Mouse (Mus musculus): Measurements from ENCODE around the gene Gm10447. TPM values are rescaled to one million over a fixed set of nuclear protein-coding genes. Genes with fewer than 3 reads are reported as not detected.

Gm10447 gene
- under 1 TPM; 0.36 to 0.51 TPM for total RNA-seq (2021)
- long read RNA-seq, experiment 1, result 0 reads
- long read RNA-seq, experiment 2, partial matches to known transcripts, result 0 of 1 reads
- long read RNA-seq, experiment 2, other reads (novel, unspliced or antisense), result 0 of 1 reads

DNA sequence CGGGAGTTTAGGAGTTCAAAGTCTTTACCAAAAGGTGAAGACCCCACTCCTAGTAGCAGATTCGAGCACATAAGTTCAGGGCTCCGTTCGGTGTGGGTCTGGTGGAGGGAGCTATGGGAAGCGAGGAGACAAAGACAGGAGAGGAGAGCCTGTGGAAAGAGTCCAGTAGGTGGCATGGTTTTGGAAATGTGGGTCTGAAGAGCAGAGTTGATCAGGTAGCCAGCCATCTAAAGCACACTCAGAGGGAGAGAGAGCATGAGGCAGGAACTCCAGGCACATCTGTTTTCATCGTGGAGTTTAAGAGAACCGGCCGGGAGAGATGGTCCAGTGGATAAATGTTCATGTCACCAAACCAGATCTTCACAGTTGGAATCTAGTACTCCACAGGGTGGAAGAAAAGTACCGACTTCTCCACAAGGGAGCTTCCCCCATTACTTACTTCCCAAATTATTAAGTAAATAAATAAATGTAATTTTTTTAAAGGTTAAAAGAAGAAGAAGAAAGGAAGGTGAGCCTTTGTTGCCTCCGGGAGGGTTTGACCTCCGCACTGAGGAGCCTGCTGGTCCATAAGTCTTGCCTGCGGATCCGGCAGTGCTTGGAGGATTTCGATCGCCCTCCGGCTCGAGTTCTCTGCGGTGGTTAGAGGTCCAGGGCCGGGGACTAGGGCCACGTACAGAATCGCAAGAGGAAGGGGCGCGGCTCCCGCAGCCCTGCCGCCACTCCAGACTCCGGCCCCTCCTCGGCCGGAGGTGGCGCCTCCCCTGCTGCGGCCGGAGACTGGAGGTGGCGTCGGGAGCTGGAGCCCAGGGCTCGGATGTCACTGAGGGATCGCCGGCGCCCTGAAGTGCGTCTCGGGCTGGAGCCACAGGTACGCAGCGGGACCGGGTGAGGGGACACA, at the start of gene Gm10447, which contains the start of gene Shroom1:
Gm10447 (minus strand) TSS at position 637 of the 898 bp plus-strand sequence.
Shroom1 (plus strand) TSS at position 732 of the 898 bp plus-strand sequence.
- peak in 1 of 2 experiments; percentile 32 for DNase-seq (ENCODE audit: low spot score in 2 of 2)

DNA sequence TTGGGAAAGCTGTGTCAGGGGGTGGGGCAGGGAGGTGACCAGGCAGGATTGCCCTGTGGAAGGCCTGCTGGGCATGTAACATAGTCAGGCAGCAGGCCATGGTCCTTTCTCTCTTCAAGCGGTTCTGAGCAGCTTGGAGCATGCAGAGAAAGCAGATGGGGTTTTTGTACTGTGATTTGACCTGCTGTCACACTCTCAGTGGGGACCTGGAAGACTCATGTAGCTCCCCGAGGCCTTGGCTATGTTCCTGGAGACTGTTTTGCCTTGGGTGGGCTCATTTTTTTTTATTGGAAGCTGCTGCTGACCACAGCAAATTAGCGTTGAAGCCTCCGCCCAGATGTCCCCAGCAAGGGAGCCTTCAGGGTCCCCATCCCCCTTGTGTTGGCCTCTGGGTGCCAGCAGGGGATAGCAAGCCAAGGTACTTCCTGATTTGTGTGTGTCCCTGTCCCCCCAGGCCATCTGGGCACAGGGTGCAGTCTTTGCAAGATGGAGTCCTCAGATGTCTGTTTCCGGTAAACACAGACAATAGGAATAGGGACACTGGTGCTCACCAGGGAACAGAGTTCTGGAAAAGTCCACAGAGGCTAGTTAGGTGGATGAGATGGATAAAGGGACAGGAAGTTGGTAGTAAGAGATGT, 48.2 kb upstream of the Gm10447 start:
- DNase-seq (ENCODE audit: low spot score in 2 of 2), result no peak

DNA sequence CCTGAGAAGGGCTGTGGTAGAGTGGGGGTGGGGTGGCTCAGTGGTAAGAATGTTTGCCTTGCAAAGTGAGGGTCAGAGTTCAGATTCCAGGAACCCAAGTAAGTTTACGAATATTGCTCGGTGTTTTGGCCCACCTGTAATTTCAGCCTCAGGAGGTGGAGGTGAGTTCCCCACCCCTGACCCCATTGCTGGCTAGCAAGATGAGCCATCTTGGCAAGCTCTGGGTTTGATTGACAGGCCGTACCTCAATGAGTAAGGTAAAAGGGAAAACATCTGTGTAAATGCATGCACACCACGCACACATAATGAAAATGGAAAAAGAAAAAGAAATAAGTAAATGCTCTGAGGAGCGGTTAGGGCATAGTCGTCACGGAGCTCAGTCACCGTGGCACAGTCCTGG, 47.5 kb upstream of the Gm10447 start:
- DNase-seq (ENCODE audit: low spot score in 2 of 2), result no peak

DNA sequence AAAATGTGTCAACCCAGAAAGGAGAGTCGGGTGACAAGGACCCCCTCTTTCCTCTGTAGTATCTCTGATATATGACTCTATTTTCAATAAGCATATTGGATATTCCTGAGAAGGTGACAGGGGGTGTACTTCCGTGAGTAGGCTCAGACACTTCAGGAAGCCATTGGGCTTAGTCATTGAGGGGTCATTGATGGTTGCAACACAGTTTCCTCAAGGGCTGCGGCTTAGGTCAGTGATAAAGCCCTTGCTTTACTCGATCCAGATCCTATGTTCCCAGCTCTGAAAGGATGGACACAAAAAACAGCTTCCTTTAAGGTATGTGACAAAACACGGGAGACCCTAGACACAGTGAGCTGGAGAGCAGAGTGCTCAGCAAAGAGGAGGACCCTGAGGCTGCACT, 46.8 kb upstream of the Gm10447 start:
- no peak for DNase-seq (ENCODE audit: low spot score in 2 of 2)

DNA sequence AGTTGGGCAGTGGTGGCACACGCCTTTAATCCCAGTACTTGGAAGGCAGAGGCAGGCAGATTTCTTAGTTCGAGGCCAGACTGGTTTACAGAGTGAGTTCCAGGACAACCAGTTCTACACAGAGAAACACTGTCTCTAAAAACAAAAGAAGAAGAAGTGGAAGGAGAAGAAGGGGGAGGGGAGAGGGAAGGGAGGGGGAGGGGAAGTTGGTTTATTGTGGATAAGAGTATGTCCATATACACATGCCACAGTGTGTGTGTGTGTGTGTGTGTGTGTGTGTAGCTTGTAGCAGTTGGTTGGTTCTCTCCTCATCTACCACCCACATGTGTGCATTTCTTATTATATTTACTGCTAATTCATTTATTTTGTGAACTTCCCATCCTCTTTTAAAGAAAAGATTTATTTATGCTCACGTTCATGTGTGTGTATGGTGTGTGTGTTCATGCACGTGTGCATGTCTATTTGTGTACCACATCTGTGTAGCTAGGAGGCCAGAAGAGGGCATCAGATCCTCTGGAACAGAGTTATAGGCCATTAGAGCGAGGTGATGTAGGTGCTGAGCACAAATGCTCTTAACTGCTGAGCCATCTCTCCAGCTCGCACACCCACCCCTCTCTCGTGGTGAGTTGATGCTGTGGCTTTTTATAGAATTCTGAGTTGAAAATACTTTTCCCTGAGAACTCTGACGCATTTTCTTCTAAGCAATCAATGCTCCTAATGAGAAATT, 45.3 kb upstream of the Gm10447 start:
- DNase-seq (ENCODE audit: low spot score in 2 of 2), result no peak

DNA sequence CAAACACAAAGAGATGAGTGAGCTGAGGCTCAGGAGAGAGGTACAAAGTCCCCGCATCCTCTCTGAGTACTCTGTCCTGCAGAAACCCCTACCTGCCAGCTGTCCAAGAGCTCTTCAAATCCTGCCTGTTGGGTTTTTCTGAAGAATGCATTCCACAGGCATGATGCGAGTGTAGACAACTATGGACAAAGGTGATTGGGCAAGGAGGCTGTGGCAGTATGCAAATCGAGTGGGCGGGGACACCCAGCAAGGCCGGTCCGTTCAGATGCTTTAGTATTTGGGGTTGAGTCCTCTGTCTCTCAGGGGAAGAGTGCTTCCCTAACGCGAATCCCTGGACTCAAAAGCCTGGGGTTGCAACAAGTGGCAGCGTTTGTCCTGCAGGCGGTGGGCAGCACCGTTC, 43.7 kb upstream of the Gm10447 start:
- no peak for DNase-seq (ENCODE audit: low spot score in 2 of 2)

DNA sequence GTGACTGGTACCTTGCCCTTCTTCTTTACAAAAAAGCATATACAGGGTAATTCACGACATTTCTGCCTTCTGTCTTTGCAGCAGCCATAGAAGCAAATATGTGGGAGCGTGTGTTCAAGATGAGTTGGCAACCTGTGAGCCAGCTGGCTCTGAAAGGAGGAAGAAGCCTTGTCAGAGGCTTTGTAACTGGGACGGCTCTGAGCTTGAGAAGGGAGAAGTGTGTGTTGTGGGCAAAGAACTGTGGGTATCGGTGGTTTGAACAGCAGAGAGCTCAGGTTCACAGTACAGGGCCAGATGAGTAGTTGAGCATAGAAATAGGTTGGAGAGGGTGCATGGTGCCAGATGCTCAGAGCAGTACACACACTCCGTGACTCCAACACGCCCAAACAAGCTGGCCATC, 40.0 kb upstream of the Gm10447 start:
- no peak for DNase-seq (ENCODE audit: low spot score in 2 of 2)

DNA sequence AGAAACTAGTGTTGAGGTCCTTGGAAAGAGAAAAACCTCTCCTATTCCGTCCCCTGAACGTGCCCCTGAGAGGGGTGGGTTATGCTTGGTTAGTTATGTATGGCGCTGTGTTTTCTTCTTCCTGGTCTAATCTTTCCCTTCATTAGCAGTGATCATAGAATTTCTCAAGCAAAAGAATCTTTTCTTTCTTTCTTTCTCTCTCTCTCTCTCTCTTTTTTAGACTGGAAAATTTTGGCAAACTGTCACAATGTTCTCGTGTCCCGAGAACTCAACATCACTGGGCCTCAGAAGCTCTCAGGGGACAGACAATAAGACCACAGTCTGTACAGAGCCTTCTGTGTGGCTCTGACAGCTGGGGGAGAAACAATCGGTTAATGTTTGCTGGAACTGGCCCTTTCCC, 38.5 kb upstream of the Gm10447 start:
- DNase-seq (ENCODE audit: low spot score in 2 of 2), result no peak

DNA sequence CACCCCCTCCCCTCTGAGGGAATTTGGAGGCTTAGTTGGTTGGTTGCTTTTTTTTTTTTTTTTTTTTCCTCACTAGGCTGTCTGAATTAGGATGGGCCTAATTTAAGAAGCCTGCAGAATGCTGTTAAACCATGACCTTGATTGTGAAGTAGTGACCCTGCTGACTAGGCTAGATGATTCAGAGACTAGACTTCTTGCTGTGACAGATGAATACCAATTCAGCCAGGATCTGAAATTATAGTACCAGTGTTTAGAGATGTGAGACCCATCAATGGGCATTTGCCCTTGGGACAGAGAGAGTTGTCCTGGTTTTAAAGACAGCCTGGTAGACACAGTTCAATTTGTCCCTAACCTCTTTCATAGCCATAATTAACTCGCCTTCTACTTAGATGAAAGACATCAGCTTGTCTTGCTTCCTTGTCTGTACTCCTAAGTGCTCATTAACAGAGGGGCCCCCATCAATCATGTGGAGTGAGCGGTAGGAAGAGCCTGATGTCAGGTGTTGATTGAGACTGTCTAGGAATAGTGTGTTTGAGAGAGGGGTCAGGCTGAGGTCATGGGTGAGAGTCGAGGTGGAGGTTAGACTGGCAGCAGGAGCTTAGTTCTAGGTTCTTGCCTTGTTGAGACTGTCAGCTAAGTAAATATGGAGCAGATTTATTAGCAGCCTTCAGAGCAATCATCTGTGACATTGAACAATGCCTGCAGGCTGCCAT, 36.5 kb upstream of the Gm10447 start:
- no peak for DNase-seq (ENCODE audit: low spot score in 2 of 2)

DNA sequence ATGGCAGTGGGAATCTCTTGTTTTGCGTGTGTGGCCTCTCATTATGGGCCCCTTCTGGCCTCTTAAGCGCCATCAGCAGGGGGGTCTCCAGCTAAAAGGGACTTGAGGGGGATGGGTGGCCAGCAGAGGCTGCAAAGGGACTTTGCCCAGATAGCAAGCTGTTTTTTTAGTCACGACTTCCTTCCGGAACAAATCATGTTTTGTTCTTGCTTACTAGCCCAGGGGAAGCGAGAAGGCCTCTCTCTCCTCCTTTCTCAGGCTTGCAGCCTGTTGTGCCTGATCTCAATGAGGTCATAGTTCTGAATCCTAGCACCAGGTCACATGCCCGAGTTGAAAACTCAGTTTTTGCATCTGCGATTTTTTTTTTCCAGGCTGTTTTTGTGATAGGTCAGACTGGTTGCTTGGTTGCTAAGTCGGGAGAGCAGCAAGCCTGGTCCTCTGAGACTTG, 35.1 kb upstream of the Gm10447 start:
- DNase-seq (ENCODE audit: low spot score in 2 of 2), result no peak

DNA sequence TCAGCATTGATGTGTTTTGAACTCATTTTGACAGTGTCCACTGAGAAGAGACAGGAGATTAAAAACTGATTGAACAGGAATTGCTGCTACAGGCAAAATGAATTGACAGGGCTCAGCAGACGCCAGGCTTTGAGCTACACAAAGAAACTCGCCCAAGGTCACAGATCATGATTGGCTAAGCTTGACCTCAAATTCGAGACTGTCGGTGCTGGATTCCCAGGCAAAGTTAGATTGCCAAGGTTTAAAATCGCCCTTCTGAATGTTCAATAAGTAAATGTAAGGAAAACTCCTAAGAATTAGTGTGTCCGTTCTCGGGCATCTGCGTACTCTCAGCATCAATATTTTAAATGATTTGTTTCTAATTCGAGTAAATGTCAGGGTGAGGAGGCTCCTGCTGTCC, 32.5 kb upstream of the Gm10447 start:
- DNase-seq (ENCODE audit: low spot score in 2 of 2), result no peak

DNA sequence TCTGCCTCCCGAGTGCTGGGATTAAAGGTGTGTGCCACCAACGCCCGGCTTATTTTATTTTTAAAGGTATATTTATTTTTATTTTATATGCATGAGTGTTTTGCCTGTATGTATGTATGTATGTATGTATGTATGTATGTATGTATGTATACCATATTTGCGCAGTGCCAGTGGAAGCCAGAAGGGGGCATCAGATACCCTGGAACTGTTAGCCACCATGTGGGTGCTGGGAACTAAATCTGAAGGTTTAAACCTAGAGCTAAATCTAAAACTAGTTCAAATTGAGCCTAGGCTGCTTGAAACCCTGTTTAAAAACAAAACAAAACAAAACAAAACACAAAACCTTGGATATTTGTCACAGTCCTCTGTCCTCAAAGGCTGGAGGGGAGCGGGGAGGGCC, 32.1 kb upstream of the Gm10447 start:
- no peak for DNase-seq (ENCODE audit: low spot score in 2 of 2)

DNA sequence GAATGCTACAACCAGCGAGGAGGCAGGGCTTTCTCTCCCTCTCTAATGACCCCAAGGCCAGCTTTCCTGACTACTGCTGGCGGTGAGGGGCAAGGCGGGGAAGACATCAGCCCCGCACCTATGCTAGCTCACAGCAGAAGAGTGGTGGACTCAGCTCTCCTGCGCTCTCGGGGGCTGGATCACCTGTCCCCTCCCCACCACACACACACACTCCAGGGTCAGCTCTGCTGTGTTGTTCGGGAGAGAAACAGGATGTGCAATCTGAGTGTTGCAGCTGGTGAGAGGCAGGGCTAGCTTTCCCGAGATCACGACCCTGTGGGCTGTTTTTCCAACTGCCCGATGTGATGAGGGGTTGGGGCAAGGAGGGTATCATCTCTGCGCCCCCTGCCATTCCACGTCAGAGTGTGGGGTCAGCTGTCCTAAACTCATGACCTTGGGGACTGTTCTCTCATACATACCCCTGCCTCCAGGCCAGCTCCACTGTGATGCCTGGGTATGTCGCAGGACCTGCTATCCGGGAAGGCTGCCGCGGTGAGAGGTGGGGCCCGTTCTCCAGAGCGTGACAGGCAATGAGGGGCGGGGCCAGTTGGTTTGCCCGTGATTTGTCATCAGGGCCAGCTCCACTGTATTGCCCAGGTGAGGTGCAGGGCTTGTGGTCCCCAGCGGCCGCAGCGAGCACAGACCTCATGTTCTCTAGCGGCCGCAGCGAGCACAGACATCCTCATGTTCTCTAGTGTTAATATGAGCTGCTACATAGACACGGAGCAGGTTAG, 30.1 kb upstream of the Gm10447 start:
- no peak for DNase-seq (ENCODE audit: low spot score in 2 of 2)

DNA sequence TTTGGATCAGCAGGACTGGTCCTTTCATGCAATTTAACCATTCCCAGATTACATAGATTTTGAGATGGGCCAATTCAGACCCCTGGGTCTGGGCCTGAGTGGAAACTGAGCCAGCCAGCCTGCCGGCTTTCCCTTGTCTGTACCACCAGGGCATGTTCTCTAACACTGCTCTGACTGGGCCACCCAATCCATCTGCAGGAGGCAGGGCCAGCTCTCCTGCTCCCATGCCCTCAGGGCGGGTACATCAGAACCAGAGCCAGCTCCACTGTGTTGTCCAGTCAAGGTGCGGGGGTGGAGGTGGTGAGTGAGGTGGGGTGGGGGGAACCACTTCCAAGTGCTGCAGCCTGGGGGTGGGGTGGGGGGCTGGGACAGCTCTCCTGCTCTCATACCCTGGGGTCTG, 29.4 kb upstream of the Gm10447 start:
- no peak for DNase-seq (ENCODE audit: low spot score in 2 of 2)

DNA sequence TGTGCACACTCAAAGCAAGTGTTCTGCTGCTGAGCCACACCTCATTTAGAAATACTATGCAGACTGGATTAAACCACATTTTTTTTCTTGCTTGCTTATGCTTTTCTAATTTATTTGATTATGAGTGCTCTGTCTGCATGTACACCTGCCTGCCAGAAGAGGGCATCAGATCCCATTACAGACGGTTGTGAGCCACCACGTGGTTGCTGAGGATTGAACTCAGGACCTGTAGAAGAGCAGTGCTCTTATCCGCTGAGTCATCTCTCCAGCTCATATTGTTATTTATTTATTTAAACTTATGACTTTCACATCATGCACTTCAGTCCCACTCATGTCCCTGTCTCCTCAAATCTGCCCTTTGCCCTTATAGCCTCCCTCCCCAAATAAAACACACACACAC, 28.8 kb upstream of the Gm10447 start:
- no peak for DNase-seq (ENCODE audit: low spot score in 2 of 2)

DNA sequence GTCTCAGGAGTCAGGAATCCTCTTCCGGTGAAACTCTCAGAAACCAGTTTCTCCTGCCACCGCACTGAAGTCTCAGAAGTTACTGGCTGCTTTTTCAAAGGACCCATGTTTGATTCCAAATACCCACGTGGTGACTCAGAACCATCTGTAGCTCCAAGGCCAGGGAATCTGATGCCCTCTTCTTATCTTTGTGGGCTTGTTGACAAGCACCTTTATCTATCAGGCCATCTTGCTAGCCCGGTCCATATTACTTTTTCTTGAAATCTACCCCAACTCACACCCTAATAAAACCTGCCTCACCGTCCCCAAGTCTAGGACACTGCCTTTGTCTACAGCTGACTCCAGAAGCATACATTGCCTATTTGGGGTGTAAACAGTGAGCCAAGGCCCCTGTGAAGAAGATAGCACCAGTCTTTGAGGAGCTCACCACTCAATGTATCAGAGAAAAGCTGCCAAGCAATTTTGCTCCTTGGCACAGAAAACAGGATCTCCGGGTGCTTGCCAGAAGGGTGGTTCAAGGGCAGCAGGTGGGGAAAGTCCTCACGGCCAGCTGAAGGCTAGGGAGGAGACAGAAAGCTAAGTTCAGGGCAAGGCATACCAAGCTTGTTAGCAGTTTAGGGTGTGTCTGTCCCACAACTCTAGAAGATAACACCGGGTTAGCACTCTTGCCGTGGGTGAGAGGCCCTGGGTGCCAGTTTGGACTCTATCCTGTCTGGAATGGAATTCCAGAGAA, 26.4 kb upstream of the Gm10447 start:
- no peak for DNase-seq (ENCODE audit: low spot score in 2 of 2)

DNA sequence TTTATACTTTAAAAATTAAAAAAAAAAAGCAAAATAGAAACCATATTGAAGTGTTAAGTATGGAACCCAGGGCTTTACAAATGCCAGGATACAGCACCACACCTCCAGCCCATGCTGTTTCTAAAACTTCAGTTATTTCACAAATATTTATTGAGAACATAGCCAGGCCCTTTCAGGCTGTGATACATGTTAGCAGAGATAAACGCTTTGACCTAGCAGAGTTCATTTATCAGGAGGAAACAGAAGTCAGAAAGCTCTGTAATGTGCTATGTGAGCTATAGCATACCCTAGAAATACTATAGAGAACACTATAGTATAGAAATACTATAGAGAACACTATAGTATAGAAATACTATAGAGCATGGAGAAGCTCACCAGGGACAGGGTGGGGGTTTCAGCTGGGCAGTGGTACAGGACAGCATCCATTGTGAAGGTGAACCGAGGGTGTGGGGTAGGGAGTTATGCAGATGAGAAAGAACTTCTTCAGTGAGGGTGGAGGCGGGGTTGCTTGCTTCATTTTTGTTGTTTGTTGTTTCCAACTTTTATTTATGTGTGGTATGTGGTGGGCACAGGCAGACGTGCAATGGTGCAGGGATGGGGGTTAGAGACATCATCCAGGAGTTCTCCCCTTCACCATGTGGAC, 24.3 kb upstream of the Gm10447 start:
- no peak for DNase-seq (ENCODE audit: low spot score in 2 of 2)

DNA sequence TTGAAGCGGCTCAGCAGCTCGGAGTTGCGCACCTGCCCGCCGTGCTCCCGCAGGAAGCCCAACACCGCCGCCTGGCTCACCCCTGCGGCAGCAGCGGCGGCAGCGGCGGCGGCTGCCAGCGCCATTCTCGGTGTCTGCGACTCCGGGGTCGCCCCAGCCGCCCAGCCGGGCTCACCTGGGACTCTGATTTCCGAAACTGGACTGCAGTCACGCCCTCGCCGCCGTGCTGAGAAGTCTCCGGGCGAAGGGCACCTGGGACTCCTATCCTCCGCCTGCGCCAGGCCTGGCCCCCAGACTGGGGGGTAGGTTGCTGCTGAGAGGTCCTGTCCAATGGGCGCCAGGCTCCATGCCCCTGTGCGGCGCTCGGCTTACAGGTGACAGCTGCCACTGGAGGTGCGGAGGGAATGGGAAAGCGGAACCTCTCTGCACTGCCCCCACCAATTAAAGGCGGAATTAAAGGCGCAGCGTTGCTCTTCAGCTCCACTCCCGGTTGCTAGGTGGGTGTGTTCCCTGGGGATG, 22.9 kb upstream of the Gm10447 start, which contains the start of the genes Gm9945 and Sowaha:
Gm9945 (plus strand) TSS at position 384 of the 519 bp plus-strand sequence.
Sowaha (minus strand) TSS at position 492 of the 519 bp plus-strand sequence.
- no peak for DNase-seq (ENCODE audit: low spot score in 2 of 2)

Measured in adrenal gland, postnatal 4 days (tissue).